Mouse (Mus musculus): ENCODE measurements at regions not wholly inside any gene's neighbourhood (a gene's known extent, or its start where the extent isn't known, plus 50 kb on each side); places are given as distances from the start of the nearest gene placed in this dataset.
"Not testable (repeated sequence)": the region's sequence is repeated elsewhere in the genome, so short reads cannot be mapped to it uniquely, and the experiment has no call there.

DNA sequence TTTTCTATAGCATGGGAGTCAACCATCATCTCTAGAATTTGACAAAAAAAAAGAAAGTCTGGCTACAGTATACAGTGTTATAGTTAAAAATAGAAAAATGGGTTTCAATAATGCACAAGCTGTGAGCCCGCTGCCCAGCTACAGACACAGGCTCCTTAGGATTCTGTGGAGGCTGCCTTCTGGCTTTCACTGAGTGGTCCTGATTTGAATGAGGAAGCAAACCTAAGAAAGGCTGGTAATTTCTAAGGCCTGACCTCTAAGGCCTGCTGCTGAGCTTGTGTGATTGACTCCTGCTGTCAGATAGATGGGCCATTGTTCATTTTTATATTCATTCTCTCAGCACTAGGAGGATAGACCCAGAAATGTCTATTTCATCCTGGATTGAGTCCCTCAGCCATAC is 67.7 kb downstream of the Alg10b start:
- no peak for DNase-seq (ENCODE audit: low spot score)

DNA sequence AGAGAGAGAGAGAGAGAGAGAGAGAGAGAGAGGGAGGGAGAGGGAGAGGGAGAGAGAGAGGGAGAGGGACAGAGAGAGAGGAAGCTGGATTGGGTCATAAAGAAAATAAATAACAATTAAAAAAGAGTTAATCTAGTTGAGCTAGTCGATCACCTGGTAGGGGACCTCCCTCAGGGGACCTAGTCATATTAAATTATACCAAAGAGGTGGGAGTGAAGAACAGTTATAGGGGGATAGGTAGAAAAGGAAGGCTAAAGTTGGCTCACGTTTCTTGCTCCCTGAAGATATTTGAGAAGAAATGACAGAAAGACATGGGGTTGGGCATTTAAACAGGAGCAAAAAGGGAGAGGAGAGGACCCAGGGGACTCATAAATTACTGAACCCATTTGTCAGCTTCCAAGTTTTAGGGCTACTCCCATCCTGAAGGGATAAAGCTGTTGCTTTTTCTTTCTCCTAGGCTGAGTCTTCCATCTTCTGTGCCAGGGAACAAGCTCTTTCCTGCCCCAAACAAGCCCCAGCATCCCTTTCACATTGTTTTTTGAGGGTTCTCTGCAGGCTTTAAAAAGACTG is 70.3 kb downstream of the Alg10b start:
- no peak for DNase-seq (ENCODE audit: low spot score)

DNA sequence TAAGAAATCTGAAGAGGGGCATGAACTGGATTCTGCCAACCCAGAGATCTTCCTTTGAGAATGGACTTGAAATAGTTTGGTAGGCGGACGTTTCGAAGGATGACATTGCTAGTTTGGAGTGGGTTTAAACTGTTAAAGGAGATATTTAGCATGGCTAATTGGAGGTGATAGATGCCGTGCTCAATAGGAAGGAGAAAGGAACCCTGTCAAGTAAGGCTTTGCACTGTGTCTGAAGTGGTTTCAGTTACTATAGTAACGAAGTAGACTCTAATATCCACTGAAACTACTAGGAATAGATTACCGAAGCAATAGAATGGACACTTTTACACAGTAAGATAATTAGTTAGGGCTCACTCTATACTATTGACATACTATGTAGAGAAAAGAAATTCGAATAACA is 74.5 kb downstream of the Alg10b start:
- no peak for DNase-seq (ENCODE audit: low spot score)

DNA sequence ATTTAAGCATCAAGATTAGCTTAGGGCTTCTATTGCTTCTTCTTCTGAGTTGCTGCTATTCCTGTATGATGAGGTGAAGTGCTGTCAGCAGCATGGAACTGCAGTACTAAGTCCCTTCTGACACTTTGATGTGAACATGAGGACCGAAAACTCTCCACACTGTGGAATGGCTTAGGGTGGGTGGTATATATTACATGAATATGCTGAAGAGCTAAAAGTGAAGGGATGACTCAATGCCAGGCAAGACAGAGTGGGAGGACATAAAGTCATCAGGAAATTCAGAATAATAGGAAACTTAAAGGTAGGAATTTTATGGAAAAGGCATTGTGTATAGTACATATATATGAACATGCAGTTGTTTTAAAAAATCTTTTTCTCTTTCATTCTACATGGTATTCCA is 79.3 kb downstream of the Alg10b start:
- no peak for DNase-seq (ENCODE audit: low spot score)

DNA sequence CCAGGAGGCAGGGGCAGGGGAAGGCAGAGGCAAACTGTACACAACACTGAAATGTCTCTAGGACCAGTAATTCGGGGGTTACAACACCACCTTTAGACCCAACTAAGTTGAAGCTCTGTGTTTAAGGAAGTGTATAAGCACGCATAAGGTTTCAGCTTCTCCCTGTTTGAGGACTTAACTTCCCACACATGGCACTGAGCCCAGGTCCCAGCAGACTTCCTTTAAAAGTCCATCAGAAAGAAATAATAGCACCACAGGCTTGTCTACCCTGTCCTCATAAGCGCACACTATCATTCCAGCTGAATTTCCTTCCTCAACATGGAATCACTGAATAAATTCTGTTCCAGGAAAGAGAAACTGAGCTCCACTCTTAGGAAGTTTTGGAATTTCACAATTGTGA is 80.9 kb downstream of the Alg10b start:
- no peak for DNase-seq (ENCODE audit: low spot score)

DNA sequence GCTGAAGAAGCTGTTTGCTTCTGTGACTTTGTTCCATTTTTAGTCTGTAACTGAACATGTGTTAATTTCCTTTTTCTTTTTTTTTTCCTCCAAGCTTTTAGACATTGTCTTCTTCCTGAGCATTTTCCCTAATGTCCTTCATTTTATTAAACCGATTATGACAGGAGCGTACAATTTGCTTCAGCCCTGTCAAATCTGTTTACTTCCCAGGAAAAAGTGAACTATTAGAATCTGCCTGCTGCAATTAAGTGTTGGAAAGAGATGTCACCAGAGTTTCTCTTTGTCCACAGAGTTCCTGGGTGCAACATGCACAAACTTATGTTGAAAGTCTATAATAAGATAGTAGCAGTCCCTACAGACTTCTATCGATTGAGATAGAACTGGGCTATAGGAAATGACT is 82.8 kb downstream of the Alg10b start:
- no peak for DNase-seq (ENCODE audit: low spot score)

DNA sequence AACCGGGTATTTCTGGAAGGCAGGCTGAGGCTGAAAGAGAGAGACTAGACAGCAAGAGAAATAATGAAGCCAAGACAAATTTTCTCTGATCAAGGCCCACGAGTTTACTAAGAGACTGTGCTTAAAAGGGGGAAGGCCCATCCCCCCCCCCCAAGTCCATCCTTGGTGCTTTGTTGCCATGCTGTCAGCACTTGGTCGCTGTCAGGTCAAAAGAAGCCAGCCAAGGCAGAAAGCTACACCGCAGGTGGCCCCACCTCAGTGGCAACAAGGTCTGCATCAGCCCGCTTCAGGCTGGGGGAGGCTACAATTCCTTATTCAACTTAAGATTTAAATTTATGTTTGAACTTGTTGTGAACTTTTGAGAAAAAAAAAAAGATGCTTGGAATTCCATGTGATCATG is 84.3 kb downstream of the Alg10b start:
- not testable (repeated sequence) for DNase-seq (ENCODE audit: low spot score)

DNA sequence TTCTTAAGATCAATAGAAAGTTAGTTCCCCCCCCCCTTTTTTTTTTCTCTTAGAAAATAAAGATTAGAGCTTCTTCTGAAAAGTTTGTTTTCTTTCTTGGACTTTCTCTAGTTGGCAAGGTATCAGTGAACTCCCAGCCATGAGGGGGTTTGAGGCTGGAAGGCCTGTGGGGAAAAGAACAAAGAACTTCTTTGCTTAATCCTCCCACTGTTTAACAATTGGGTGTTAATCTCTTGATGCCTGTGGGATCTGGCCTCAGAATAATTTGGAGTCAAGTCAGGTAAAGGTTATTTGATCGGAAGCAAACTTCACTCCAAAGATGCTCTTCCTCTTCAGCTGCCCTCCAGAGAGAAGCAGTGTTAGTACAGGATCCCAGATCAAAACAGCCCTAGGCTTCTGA is 84.8 kb downstream of the Alg10b start:
- no peak for DNase-seq (ENCODE audit: low spot score)

DNA sequence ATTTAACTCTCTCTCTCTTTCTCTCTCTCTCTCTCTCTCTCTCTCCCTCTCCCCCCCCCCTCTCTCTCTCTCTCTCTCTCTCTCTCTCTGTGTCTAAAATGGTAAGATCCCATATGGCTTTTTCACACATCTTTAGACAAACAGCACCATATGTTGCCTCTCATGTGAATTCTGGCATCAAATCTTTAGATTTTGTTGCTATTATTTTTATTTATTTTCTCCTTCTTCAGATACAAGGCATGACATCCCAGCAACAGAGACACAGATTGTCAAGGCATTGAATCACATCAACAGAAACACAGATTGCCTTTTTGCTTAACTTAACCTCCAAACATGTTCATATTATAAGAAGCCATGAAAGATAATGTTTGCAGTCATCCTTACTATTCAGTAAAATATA is 85.6 kb downstream of the Alg10b start:
- no peak for DNase-seq (ENCODE audit: low spot score)

DNA sequence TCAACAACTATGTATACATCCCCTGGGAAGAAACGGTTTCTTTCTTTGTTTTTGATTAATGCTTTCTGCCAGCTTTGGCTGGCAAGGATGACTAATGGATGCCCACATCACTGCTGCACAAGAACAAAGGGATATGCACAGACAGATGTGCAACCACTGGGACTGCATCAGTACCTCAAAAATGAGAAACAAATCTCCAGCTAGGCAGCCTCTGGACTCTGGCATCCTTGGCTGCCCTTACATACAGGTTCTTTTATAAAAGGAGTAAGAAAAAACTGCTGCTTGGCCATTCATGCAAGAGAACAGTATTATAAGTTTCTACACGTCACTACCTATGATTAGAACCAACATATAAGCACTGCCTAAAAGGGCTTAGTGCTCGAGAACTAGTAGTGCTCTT is 97.7 kb downstream of the Alg10b start:
- no peak for DNase-seq (ENCODE audit: low spot score)

DNA sequence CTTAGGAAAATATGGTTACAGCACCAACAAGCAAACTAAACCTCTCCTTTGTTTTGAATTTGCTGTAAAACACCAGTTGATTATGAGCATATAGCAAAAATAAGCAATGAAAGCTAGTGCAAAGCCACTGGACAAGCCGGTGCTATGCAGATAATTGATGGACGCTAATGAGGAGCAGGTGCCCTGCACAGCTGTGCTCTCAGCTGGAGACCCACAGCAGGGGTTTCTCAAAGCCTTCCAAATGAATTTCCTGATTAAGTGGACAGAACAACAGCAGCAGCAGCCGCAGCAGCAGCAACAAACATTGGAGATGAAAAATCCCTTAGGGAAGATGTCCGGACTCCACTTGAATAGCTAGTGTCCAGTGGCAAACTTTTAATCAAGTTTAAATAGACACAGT is 109.2 kb downstream of the Alg10b start:
- no peak for DNase-seq (ENCODE audit: low spot score)

DNA sequence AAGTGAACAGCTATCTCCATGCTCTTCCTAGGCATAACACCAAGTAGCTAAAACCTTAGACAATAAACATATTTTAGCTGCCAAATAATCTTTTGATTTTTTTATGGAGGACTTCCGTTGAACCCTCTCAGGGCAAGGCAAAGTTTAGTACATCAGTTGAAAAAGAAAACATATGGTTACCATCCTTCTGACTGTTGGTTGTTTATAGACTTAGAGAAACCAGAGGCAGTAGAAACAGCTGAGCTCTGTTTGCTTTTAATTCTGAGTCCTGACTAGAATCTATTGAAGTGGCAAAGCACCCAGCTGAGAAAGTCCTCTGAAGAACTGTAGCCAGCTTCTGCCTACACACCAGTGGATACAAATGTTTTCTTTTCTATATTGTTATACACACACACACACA is 109.7 kb downstream of the Alg10b start:
- no peak for DNase-seq (ENCODE audit: low spot score)

DNA sequence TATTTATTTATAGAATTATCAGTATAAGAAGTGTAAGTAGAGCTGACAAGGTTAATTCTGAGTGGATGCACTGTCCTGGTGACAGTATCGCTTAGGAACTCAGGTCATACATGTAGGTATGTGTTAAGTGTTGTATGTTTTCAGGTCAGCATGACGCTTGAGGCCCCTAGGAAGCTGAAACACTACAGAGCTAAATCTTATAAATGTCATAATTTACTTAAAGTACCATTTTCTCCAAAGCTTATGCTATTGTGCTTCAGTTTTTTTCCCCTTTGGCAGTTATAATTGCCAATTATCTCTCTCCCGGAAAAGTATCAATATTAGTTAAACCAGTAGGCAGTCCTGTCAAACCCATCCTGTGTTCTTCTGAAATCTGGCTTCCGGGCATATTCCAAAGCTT is 110.3 kb downstream of the Alg10b start:
- DNase-seq (ENCODE audit: low spot score): no peak

DNA sequence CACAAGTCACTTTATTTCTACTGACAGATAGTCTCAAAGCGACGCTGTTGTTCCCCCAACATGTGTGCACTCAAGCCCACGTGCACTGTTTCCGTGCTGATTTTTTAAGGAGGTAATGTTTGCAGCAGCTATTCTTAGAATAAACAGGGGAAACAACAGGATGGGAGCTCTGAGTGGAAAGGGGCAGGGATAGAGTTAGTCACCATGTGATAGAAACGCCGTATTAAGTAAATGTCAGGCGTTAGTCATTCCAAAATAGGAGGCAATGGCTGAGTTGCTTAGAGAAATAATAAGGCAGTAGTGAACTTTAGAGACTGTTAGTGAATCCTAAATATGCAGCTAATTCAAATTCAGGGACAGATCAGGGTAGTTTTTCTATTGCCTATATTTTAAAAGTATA is 111.4 kb downstream of the Alg10b start:
- no peak for DNase-seq (ENCODE audit: low spot score)

DNA sequence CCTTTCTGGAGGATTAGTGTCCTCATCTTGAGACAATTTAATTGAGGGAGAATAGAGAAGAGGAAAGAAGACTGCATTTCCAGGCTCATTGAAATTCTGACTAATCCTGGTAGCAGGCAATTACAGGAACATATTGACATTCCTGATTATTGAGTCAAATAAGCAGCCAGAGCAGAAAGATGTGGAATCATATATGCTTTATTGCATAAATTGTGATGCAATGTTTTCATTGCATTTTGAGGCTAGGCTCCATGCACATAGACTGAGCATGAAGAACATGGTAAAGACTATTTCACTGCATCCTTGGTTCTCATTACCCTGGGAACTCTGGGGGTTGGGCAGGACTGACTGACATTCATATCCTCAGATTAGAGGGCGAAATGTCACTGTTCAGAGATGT is 116.0 kb downstream of the Alg10b start:
- no peak for DNase-seq (ENCODE audit: low spot score)

DNA sequence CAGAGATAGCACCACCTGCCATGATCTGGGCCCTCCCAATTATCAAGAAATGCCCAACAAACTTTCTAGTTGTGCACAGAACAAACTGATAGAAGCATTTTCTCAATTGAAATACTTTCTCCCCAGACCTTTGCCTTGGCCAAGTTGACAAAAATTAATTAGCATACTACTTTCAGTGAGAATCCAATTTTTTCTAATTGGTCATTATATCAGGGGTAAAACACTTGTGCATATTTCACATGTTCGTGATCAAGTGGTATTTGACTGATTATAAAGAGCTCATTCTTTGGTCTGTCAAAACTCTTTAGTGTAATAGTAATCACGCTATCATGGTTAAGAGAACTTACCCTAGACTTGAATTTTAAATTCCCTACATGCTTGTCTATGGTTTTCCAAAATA is 117.2 kb downstream of the Alg10b start:
- no peak for DNase-seq (ENCODE audit: low spot score)

DNA sequence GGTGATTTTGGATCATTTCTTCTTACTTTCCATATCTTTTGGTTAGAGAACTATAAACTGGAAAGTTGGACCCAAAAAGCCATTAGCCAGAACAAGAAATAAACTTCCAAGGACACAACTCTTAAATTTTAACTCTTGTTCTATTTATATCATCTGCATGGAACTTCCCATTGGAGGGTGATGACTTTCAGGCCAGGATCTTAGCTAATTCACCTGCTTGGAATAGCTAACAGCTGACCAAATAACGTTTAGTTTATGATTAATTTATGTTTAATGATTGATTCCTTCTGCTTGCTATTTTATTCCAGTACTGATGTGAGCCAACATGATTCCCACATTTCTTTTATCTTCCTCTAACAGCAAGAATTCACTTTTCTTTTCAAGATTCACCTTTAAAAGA is 119.7 kb downstream of the Alg10b start:
- no peak for DNase-seq (ENCODE audit: low spot score)

DNA sequence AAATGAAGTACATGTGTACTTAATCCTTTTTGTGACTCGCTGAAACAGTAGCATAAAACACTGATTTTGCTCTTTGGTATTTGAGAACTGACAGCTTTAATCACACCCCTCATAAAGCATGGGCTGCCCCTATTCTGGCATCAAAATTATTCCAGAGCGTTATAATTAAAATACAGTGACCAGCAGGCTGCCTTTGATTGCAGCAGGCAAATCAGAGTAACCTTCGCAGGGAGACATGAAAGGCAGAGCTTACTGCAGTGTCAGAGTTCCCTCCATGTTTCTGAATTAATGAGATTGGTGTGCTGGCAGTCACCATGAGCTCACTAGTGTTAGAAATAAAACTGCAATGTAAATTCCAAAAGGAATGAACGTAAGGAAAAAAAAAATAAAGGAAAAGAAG is 120.8 kb downstream of the Alg10b start:
- DNase-seq (ENCODE audit: low spot score): no peak

DNA sequence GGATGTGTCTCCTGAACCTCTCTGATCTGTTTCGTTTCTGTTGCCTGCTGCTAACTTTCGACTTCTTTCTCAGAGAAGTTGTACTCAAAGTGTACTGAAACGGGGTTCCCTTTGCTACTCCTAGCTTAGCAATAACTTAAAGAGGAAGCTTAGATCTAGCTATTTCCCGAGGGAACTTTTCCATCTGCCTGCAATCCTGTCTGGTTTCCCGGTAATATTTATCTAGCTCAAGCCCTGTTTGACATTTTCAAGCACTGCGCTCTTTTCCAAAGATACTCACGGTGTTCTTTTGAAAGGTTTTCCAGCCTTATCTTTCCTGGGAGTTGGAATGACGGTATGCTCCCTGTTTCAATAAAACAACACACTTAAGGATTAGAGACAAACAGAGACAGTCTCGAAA is 122.1 kb downstream of the Alg10b start:
- DNase-seq (ENCODE audit: low spot score): no peak

DNA sequence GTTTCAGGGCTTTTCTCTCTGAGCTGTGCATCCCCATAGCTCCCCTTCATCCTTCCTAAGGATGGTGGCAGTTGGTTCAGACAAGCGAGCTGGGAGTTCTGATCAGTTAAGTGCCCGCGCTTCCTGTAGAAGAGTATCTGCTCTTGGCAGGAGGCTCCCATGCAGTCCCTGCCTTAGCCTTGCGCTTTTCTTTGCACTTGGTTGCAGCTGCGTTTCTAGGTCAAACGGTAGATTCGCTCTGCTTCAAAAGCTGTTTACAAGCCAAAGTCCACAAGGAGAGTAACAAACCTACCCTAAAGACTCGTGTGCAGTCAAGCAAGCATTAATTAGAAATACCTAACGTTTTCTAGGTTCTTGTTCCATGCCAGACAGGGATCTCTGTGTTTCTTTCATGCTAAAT is 122.6 kb downstream of the Alg10b start:
- no peak for DNase-seq (ENCODE audit: low spot score)

DNA sequence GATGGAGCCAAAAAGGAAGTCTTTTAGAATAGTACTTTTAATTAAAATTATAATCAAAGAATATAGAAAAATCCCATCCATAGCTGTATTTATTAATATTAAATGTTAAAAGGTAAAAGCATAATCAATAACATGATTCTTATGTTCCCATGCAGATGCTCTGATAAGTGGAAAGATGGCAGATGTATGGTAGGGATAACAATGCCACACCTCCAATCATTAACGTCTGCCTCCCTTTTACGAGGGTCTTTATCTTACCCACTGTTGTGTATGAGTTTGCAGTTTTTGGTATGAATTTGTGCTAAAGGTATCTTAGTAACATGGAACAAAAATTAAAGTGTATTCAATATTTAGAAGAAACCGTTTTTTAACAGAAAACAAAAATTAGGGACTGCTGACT is 127.8 kb downstream of the Alg10b start:
- no peak for DNase-seq (ENCODE audit: low spot score)

DNA sequence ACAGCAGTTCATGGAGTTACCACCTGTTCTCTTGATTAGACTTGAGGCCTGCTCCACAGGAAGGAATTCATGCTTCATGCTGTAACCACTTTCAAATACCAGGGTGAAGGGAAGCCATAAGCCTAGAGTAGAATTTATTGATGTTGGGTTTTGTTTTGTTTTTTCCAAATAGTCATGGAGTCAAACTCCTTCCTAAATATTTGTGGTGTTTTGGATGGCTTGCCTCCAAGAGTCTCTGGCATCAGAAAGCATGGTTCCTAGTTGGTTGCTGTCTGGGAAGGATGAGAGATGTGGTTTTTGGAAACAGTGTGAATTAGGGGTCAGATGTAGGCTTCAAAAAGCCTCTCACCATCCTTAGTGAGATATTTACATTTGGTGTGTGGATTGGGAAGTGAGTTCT is 141.5 kb downstream of the Alg10b start:
- DNase-seq (ENCODE audit: low spot score): no peak

DNA sequence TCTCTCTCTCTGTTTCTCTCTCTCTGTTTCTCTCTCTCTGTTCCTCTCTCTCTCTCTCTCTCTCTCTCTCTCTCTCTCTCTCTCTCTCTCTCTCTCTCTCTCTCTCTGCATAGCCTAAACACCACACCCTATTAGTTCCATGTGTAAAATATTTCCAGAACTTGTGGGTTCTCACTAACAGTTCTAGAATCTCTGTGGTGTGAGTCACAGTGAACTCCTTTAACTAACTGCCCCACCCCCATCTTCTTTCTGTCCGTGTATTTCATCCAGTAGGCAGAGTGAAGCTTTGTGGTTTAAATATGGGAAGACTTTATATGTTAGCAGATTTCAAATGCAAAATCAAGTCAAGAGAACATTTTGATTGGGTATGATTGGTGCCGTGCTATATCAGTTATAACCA is 153.8 kb downstream of the Alg10b start:
- no peak for DNase-seq (ENCODE audit: low spot score)

DNA sequence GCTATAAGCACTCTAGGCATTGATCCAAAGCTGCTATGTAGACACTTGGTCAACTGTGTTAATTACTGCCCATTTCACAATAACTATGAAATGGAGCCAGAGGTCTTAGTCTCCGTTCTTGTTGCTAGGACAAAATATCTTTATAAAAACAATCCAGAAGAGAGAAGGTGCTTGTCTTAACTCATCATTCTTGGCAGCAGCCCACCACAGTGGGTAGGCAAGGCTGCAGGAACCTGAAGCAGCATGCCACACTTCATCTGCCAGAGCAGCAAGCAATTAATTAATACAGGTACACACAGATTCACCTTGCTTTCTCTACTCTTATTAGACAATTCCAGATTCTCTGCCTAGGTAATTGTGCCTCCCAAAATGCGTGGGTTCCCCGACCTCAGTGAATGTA is 172.8 kb downstream of the Alg10b start:
- no peak for DNase-seq (ENCODE audit: low spot score)

Data from heart, adult 8-10 months (tissue).